Mouse (Mus musculus): ENCODE data around the gene C1d. TPM values are rescaled to one million over a fixed set of nuclear protein-coding genes. Genes with fewer than 3 reads are reported as not detected.
"Not testable (repeated sequence)": the region's sequence is repeated elsewhere in the genome, so short reads cannot be mapped to it uniquely, and the experiment has no call there.

Gene C1d
- total RNA-seq (2017): 66.2 to 97.7 TPM (median 67.1 TPM) in 3 replicates

GRCm38 (mm10) chr11:17257443-17257842, at the start of gene C1d:
Gene C1d (plus strand): TSS chr11:17257579.
- ATAC-seq (replicated peaks; ENCODE audit: insufficient number of reproducible peaks, low FRiP score, low TSS enrichment, poor library complexity, severe bottlenecking): peak; percentile 88

- ATAC-seq (replicated peaks; ENCODE audit: insufficient number of reproducible peaks, low FRiP score, low TSS enrichment, poor library complexity, severe bottlenecking): peak; percentile 93
Measured at GRCm38 (mm10) chr11:17211258-17212140, 45.9 kb upstream of the C1d start, which contains the start of gene Pno1. Gene Pno1 (minus strand): TSS chr11:17211568.

GRCm38 (mm10) chr11:17212141-17212495, 45.3 kb upstream of the C1d start:
- ATAC-seq (replicated peaks; ENCODE audit: insufficient number of reproducible peaks, low FRiP score, low TSS enrichment, poor library complexity, severe bottlenecking): peak; percentile 4; the same call in 1 of the 2 replicates

- ATAC-seq (replicated peaks; ENCODE audit: insufficient number of reproducible peaks, low FRiP score, low TSS enrichment, poor library complexity, severe bottlenecking): no peak
Measured at GRCm38 (mm10) chr11:17212903-17213509, 44.4 kb upstream of the C1d start.

GRCm38 (mm10) chr11:17215475-17215874, 41.9 kb upstream of the C1d start:
- no peak for ATAC-seq (replicated peaks; ENCODE audit: insufficient number of reproducible peaks, low FRiP score, low TSS enrichment, poor library complexity, severe bottlenecking)

- ATAC-seq (replicated peaks; ENCODE audit: insufficient number of reproducible peaks, low FRiP score, low TSS enrichment, poor library complexity, severe bottlenecking): 0 out of 2 replicates have a peak, but pooled peaks have one; percentile 61
Measured at GRCm38 (mm10) chr11:17221126-17221525, 36.3 kb upstream of the C1d start.

- ATAC-seq (replicated peaks; ENCODE audit: insufficient number of reproducible peaks, low FRiP score, low TSS enrichment, poor library complexity, severe bottlenecking): no peak
Measured at GRCm38 (mm10) chr11:17232792-17233191, 24.6 kb upstream of the C1d start.

- ATAC-seq (replicated peaks; ENCODE audit: insufficient number of reproducible peaks, low FRiP score, low TSS enrichment, poor library complexity, severe bottlenecking): no peak
Measured at GRCm38 (mm10) chr11:17236449-17237037, 20.8 kb upstream of the C1d start.

GRCm38 (mm10) chr11:17238598-17238997, 18.8 kb upstream of the C1d start:
- not testable (repeated sequence) for ATAC-seq (replicated peaks; ENCODE audit: insufficient number of reproducible peaks, low FRiP score, low TSS enrichment, poor library complexity, severe bottlenecking)

GRCm38 (mm10) chr11:17248715-17249114, 8.7 kb upstream of the C1d start:
- ATAC-seq (replicated peaks; ENCODE audit: insufficient number of reproducible peaks, low FRiP score, low TSS enrichment, poor library complexity, severe bottlenecking): no peak

- ATAC-seq (replicated peaks; ENCODE audit: insufficient number of reproducible peaks, low FRiP score, low TSS enrichment, poor library complexity, severe bottlenecking): no peak
Measured at GRCm38 (mm10) chr11:17256813-17257365, 490 bp upstream of the C1d start.

- ATAC-seq (replicated peaks; ENCODE audit: insufficient number of reproducible peaks, low FRiP score, low TSS enrichment, poor library complexity, severe bottlenecking): peak; percentile 38; the same call in 1 of the 2 replicates
Measured at GRCm38 (mm10) chr11:17257861-17258260, 482 bp downstream of the C1d start.

GRCm38 (mm10) chr11:17267176-17267575, 9.8 kb downstream of the C1d start:
- no peak for ATAC-seq (replicated peaks; ENCODE audit: insufficient number of reproducible peaks, low FRiP score, low TSS enrichment, poor library complexity, severe bottlenecking)

GRCm38 (mm10) chr11:17268801-17269200, 11.4 kb downstream of the C1d start:
- ATAC-seq (replicated peaks; ENCODE audit: insufficient number of reproducible peaks, low FRiP score, low TSS enrichment, poor library complexity, severe bottlenecking): no peak

- 0 out of 2 replicates have a peak, but pooled peaks have one; percentile 73 for ATAC-seq (replicated peaks; ENCODE audit: insufficient number of reproducible peaks, low FRiP score, low TSS enrichment, poor library complexity, severe bottlenecking)
Measured at GRCm38 (mm10) chr11:17279959-17280358, 22.6 kb downstream of the C1d start.

- no peak for ATAC-seq (replicated peaks; ENCODE audit: insufficient number of reproducible peaks, low FRiP score, low TSS enrichment, poor library complexity, severe bottlenecking)
Measured at GRCm38 (mm10) chr11:17284055-17284454, 26.7 kb downstream of the C1d start.

- no peak for ATAC-seq (replicated peaks; ENCODE audit: insufficient number of reproducible peaks, low FRiP score, low TSS enrichment, poor library complexity, severe bottlenecking)
Measured at GRCm38 (mm10) chr11:17288884-17289283, 31.5 kb downstream of the C1d start.

GRCm38 (mm10) chr11:17306007-17306891, 48.9 kb downstream of the C1d start:
- no peak for ATAC-seq (replicated peaks; ENCODE audit: insufficient number of reproducible peaks, low FRiP score, low TSS enrichment, poor library complexity, severe bottlenecking)
